Mouse (Mus musculus): ENCODE data around the gene 2010300C02Rik.

GRCm38 (mm10) chr1:37583795-37584464 lies 136.0 kb downstream of the 2010300C02Rik start:
- TF ChIP-seq CTCF (IDR thresholded peaks at IDR 0.05; ENCODE audit: extremely low read depth, insufficient read depth, low read length) (no peak), POLR2A (IDR thresholded peaks at IDR 0.05; ENCODE audit: extremely low read depth, insufficient read depth, low read length) (no peak)
